Mouse (Mus musculus) thymus, postnatal 10 days (tissue): ENCODE measurements at regions not wholly inside any gene's neighbourhood (a gene's known extent, or its start where the extent isn't known, plus 50 kb on each side); places are given as distances from the start of the nearest gene placed in this dataset.

Experiments
- DNase-seq, 2 experiments: peaks; one replicate each; pipeline ENCODE4 v3.0.0; 2021; ENCODE audit warnings: low spot score in 2 of 2

DNA sequence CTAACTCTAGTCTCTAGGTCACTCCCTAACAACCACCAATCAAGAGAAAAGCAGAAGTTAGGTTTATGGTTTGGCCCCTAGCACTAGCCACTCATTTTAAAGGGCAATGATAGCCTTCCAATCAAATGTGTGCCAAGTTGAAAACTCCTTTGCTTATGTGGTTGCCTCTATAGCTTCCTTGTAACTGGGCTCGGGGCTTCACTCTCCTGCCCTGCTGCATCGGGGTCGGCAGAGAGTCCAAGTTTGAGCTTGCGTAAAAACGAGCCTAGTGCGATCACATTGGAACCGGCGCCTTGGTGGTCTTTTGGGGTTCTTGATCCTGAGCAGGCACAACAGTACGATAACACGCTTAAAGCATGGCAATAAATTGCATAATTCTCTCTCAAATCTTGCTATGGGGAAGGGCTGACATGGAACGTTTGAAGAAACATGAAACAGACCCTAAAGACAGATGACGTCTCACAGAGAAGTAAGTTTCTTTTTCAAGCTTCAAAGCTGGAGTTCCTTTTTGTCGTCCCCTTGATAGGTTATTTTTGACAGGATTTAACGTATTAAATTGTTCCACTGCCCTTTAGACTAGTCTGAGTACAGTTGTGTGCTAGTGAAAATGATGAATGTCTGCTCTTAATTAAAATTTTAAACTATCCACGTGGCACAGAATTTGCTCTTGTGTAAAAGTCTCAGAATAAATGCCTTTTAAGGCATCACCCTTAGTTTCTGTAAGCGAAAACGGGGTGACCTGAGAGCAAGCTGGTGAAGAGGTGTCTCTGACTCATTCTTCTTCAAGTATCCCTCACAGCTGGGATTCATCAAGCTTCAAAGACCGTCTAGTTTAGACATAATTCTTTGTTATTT, 52.0 kb downstream of the 4930426L09Rik start:
- DNase-seq = no peak

DNA sequence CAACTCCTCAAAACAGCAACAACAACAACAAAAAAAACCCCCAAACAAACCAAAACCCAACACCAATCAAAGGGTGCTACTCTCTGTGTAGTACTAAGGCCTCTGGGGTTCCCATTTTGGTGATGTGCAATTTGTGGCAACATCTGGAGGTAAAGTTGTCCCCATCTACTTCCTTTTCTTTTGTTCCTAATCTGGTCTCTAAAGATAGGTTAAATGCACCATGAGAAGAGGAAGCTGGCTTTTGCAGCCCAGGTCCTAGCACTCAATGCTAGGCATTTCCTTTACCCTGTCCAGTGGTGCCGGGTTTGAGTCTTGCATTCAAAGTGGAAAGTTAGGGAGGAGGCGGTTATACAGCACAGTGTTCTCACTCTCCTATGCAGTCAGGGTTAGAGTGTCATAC, 57.4 kb downstream of the 4930426L09Rik start:
- no peak for DNase-seq

DNA sequence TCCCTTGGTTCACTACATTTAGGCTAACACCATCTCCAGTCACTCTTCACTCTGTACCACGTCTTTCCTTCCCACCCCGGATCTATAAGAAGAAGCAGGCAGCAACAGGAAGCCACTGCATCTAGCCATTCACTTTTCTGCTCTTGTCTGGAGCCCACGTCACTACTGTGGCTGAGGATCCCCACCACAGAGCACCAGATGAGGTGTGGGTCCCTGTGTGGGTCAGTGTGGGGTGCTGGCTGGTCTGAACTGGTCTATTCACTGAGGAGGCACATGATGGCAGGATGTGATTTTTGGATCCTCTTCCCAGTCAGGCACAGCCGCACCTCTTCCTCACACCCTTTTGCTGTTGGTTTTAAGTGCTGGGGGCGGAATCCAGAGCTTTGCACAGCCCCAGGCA, 59.7 kb downstream of the 4930426L09Rik start:
- DNase-seq = no peak

DNA sequence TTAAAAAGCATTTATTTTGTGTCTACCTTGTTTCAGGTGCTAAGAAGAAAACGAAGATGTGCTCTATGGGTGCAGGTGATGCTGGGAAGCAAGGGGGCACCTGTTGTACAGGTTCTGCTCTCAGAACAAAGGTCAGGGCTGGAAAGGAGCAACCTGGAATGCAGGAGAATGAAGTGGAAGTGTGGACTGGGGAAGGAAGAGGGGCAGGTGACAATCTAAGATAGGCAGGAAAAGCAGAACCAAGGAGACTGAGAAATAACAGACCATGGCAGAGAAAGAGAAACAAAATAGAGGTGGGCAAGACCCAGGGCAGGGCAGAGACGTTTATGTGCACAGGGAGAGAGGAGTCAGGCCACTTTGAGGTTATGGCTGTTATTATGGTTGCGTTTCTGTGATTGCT, 60.6 kb downstream of the 4930426L09Rik start:
- DNase-seq = no peak

DNA sequence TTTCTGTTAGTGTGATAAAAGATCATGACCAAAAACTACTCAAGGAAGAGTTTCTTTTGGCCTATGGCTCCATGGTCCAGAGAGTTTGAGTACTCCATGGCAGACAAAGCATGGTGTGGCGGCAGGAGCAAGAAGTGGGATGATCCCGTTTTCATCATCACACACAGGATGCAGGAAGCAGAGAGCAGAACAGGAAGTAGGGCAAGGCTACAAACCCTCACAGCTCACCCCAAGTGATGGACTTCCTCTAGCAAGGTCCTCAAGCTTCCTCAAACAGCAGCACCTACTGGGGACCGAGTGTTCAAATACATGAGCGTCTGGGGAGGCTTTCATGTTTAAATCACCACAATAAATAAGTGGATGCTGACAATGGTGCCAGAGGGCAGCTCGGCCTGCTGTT, 61.1 kb downstream of the 4930426L09Rik start:
- DNase-seq = no peak

DNA sequence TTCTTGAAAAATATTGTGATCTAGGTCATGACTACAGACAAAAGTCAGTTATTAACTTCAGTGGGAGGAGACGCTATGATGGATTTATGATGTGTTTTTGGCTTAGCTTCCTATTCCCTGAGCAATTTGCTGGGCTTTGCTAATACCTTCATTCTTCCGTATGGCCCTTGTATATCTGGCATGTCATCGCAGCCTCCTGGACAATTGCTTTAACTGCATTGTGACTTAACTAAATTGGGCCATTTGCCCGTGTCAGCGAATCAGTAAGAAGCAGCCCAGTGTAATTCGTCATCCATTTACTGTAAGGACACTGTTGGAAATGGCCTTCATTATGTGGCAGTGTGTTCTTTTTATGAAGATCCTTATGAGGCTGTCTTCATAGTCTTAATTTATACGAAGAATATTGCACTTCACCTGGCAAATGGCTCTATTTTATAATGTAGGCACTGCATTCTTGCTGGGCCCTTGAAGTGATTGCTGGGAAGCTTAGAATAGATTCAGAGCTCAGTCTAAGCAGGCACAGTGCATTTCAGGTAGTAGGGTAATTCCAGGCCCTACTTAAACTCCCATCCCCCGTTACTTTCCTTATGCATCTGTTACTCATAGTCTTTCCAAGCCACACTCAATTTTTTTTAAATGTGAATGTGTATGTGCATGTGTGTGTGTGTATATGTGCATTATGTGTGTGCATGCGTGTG, 62.2 kb downstream of the 4930426L09Rik start:
- DNase-seq = no peak

DNA sequence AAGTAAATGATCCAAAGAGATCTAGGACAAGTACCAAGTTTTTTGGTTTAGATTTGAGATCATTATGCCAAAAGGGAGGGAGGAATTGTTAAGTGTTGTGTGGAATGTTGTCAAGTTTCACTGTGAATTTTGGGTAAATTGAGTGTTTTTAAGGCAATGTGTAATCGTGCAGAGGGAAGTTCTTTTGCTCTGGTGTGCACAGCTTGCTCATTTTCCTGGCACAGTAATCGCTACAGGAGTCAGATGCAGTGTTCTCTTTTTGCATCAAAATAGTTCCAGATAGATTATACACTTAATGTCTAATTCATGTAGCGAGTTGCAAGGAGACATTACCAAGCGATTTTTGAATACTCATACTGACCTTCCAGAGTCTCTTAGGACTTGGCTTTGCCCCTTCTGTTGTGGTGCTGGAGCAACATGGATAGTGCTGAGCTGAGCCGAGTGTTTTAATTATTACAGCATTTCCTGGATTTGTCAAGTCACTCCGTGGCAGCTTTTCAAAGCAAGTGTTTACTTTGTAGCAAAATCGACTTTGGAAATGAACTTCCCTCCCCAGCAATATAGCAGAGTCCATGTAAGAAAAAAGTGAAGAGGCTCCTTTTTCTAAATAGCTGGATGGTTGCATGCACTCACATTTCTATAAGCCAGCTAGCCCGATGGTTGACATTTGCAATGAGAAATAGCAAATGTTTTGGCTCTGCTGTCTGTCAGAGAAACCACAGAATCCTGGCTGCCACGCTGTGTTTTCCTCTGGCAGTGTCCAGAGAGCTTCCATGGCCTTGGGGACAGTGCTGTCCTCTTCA, 66.6 kb downstream of the 4930426L09Rik start:
- no peak for DNase-seq

DNA sequence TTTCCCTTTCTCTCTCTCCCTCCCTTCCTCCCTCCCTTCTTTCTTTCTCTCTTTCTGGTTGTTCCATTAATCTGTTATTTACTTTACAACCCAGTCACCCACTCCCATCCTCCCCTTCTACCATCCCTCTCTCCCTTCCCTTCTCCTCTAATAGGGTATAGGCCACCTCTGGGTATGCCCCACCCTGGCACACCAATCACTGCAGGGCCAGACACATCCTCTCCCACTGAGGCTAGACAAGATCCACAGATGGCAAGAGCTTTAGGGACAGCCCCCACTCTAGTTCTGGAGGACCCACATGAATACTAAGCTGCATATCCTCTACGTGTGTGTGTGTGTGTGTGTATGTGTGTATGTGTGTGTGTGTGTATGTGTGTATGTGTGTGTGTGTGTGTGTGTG, 67.4 kb downstream of the 4930426L09Rik start:
- DNase-seq = no peak

DNA sequence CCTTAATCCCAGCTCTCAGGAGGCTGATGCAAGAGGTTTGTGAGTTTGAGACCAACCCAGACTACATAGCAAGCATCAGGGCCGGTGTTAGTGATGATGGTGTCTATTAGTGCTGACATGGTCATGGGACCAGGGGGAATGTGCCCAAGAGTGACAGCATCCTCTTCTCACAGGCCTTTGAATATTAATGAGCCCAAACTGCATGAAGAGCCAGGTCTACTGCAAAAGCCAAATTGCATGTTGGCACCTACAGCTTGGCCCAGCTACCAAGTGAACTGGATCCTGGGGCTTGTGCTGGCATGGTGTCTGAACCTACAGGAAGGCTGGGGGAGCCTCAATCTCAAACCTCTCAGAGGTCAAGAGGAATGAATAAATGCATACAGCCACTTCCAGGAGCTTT, 70.0 kb downstream of the 4930426L09Rik start:
- no peak for DNase-seq

DNA sequence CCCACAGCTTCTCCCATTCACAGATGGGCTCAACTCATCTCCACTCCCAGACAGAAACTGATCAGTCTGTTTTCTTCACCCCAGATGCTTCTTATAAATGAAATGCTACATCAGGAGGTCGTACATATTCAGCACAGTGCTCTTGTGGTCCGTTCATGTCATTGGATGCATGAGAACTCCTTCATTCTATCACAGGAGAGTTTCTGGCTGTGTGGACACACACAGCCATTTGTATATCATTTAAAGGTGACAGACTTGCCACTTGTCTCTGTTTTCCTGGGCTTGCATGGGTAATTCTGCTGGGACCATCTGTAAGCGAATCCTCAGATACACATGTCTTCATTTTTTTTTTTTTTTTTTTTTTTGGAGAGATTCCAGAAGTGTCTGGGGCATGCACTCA, 85.7 kb downstream of the 4930426L09Rik start:
- no peak for DNase-seq

DNA sequence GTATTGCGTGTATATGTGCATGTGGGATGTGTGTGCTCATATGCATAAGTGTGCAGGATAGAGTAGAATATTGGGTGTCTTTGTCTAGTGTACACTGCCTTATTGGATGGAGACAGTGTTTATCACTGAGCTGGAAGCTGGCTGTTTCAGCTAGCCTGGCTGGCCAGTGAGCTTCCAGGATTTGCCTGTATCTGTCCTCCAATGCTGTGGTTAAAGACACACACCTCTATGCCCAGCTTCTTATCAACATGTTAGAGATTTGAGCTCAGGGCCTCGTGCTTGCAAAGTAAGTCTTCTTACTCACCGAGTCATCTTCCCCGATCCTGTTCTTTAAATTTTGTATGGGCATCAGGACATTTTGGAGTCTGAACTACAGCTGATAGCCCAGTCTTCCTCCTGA, 87.0 kb downstream of the 4930426L09Rik start:
- DNase-seq = no peak

DNA sequence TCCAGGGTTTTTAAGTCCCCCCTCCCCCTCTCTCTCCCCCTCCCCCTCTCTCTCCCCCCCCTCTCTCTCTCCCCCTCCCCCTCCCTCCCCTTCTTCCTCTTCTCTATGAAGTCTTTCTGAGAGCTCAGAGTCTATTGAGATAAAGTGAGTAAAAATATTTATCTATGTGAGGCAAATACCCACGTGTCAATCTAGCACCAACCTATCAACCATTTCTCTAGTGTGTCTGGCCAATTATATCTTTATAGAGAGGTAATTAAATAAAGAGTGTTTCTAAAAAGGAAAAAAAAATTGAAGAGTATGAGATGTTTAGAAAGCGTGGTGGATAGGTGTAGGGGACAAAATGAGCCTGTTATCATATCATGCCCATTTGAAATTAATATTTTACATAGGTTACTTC, 88.0 kb downstream of the 4930426L09Rik start:
- no peak for DNase-seq

DNA sequence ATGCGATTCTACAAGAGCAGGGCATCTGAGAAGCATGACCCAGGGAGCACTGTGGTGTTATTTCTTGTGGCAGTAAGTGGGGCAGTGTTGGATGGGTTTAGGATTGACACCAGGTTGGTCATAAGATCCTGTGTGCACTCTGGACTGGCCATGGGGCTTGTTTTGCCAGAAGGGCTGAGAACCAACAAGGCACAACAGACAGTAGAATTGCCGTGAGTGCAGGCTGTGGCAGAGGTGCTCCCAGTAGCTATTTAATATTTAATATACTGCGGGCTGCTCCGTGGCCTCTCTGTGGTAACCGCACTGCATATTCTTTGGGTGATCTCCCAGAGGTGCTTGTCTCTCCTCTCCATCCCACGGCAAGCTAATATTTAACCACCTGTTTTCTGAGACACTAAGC, 88.5 kb downstream of the 4930426L09Rik start:
- no peak for DNase-seq

DNA sequence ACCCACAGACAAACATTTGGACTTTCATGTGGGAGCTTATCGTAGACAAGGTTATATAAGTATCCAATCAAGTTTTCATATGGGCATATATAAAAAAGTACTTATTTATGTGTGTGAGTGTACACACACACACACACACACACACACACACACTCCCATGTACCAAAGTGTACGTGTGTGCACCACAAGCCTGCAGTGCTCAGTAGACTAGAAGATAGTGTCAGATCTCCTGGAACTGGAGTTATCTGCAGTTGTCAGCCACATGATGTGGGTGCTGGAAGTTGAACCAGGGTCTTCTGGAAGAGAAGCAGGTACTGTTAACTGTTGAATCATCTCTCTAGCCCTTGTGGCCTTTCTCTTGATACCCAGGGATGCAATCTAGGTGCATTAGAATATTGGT, 99.7 kb upstream of the Armc3 start:
- no peak for DNase-seq

DNA sequence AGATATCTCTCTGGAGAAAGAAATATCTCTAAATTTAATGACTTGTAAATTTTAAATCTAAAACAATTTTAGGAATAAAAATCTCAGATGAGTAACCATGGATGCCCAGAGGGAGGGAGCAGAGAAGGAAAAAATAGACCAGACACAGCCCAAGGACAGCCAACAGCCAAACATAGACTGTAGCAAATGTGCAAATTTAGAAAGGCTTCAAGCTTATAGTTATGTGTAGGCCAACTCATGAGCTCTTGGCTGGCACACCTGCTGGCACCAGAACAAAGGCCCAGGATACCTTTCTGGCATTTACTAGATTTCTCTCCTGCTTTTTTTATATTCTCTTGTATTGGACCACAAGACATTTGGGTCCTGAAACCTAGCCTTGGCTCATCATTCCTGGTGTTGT, 90.3 kb upstream of the Armc3 start:
- no peak for DNase-seq

DNA sequence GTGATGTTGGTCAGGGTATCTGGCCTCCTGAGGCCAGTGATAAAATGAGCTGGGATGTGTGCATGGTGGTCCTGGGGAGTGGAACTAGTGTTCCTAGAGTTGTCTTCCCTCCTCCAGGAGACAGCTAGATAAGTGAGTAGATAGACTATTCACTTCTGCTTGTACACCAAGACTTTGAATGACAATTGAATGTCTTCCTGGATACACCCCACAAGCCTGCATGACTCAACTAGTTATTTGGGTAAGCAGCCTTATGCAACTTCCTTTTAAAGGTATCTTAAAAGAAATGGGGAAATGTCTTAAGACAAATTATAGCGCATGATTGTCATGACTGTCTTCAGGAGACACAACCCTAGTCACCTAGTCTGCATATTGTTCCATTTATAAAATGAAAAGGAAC, 79.2 kb upstream of the Armc3 start:
- DNase-seq = no peak

DNA sequence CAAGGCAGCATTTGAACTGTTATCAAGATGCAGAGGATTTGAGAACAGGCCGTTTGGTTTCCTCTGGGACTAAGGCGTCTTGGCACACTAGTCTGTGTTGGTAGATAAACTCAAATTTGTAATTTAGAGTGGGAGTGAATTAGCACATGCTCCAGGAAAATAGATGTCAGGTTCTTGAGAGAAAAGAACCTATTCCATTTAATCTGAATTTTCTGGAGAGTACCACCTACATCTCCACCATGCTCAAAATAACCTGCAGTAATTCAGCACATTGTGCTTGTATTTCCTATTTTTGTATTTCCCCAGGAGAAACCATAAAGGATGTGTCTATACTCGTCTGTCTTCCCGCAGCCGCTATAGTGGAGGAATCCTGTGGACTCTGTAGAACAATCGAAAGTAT, 66.2 kb upstream of the Armc3 start:
- DNase-seq = no peak

DNA sequence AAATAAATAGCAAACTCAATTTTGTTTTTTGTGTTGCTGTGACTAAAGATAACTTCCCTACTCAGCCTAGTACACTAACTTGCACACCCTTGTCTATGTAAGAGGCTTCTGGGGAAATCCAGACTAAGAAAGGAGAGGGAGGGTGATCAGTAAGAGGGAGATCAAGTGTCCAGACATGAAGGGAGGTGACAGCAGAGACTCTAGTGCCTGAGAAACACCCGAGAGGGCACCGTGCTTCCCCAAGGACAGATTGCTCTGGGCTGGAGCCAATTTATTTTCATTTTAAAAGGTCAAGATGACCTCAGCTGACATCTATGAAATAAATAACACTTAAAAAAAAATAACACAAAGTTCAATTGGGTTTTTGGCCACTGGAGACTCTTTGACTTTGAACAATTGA, 56.5 kb upstream of the Armc3 start:
- no peak for DNase-seq

DNA sequence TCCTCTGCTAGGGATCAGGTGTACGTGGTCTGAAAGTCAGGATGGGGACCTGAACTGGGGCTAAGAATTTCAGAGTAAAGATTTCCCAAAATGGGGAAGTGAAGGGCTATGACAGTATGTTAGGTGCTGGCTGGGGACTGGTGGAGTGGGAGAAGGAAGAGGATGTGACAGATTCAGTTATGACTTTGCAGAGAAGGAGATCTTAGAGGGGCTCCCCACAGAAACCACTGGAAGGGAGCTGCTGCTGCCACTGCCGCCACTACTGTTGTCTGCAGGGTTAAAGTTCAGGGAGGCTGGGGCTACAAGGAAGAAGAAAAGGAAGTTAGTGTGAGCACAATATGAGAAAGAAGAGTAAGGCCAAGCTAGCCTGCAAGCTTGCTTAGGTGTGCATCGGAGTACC, 53.7 kb upstream of the Armc3 start:
- DNase-seq = peak in 1 of 2 experiments; percentile 22

DNA sequence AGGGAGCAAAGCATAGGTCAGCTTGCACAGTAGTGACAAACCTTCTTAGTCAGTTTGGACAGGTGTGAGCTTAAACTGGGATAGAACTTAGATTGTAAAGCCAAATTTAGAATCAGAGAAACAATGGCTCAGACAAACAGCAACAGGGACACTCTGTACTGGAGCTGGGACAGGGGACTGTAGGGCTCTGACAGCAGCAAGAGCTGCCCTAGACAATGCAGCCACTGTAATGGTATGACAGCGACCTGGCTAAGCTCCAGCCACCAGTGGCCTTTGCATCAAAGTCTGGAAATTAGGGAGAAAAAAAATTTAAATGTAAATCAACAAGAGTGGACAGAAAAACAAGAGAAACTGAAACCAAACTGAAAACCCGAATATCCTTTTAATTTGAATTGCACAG, 53.2 kb upstream of the Armc3 start:
- DNase-seq = no peak

DNA sequence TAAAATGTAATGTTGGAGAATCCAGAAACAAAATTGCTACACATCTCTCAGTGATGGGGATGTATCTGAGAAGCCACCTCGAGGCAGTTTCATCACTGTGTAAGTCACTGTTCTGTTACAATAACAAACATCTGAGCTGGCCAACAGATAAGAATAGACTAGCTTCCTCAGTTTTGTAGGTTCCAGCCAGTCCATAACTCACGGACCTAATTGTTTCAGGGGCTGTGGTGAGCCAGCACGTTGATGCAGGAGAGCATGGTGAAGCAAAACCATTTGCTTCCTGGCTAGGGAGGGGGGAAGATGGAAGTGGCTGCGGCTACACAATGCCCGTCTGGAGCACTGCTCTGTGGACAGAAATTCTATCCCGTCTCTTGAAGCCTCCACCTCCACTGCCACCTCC, 52.8 kb upstream of the Armc3 start:
- DNase-seq = no peak

DNA sequence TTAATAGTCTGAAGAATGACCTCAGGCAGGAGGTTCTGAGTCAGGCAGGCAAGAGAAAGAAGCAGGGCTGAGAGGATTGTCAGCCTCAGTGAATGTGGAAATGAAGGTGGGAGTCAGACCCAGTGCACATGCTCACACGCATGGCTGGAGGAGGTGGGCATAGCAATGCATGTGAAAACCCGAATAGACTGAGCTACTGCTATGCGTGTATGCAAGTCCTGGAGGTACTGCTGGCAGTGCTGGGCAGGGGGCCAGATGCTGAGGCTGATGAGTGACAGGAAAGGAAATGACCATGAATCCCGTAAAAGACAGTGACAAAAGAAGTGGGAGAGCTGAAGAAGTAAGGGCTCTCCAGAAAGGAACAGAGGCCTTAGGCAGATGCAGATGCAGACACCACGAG, 50.3 kb upstream of the Armc3 start:
- no peak for DNase-seq
